Mouse (Mus musculus): ENCODE results near the gene Cyp4f40.
"Not testable (repeated sequence)": the region's sequence is repeated elsewhere in the genome, so short reads cannot be mapped to it uniquely, and the experiment has no call there.

Gene Cyp4f40

GRCm38 (mm10) chr17:32710541-32710940 lies 51.8 kb downstream of the Cyp4f40 start:
- not testable (repeated sequence) for DNase-seq (ENCODE audit: low spot score)

- DNase-seq (ENCODE audit: low spot score), result not testable (repeated sequence)
Measured at GRCm38 (mm10) chr17:32722151-32722550, 63.5 kb downstream of the Cyp4f40 start.

- DNase-seq (ENCODE audit: low spot score), result no peak
Measured at GRCm38 (mm10) chr17:32722771-32723170, 64.1 kb downstream of the Cyp4f40 start.

- DNase-seq (ENCODE audit: low spot score), result not testable (repeated sequence)
Measured at GRCm38 (mm10) chr17:32726360-32726759, 67.7 kb downstream of the Cyp4f40 start.
